Mouse (Mus musculus) forebrain, embryonic 10.5 days (tissue): ENCODE results near the gene Crispld2. TPM values are rescaled to one million over a fixed set of nuclear protein-coding genes. Genes with fewer than 3 reads are reported as not detected.

Experiments
- DNase-seq: peaks from one replicate; pipeline ENCODE4 v3.0.0-alpha.2; 2017; ENCODE audit warnings: low spot score; ENCODE audit errors: extremely low spot score
- H3K27ac ChIP-seq: fragments of 300-500 bp; sonication (generic); 2 replicates; pipeline ENCODE4 v1.5.1; 2016; ENCODE audit warnings: mild to moderate bottlenecking
- H3K27me3 ChIP-seq: fragments of 300-500 bp; sonication (generic); 2 replicates; pipeline ENCODE4 v1.6.1; 2016; ENCODE audit warnings: mild to moderate bottlenecking; ENCODE audit not compliant: poor library complexity, severe bottlenecking
- H3K36me3 ChIP-seq: fragments of 300-500 bp; sonication (generic); replicated peaks from 2 replicates; pipeline ENCODE4 v1.6.1; 2016; ENCODE audit warnings: mild to moderate bottlenecking, moderate library complexity
- H3K4me1 ChIP-seq: fragments of 300-500 bp; sonication (generic); 2 replicates; pipeline ENCODE4 v1.6.1; 2016
- H3K4me3 ChIP-seq: fragments of 300-500 bp; sonication (generic); 2 replicates; pipeline ENCODE4 v1.5.1; 2016; ENCODE audit warnings: mild to moderate bottlenecking, moderate library complexity
- H3K9me3 ChIP-seq: fragments of 300-500 bp; sonication (generic); 2 replicates; pipeline ENCODE4 v1.6.1; 2016; ENCODE audit warnings: mild to moderate bottlenecking, moderate library complexity
- WGBS: fragments of 180-500 bp; shearing (Covaris S2); methylation state at CpG from one replicate; pipeline ENCODE4 v1.1.7; 2016; 5-methylcytosine and 5-hydroxymethylcytosine counted together
- polyA plus RNA-seq: library from polyadenylated mRNA; unstranded; fragments of >200 nt; fragmentation: Nextera tagmentation; extraction: Ambion mirVana; gene quantifications from 2 replicates; pipeline ENCODE4 v1.2.1, GENCODE M21; 2016

Gene Crispld2
- polyA plus RNA-seq = 2.4 and 2.5 TPM in 2 replicates

- peak within 1 kb of the TSS; percentile 30; the same call in 1 of the 2 replicates for H3K27ac ChIP-seq
- peak within 1 kb of the TSS; percentile 51 for H3K4me3 ChIP-seq
- H3K9me3 ChIP-seq = no peaks in the 10 kb centered on the region
- peak; percentile 87 for DNase-seq
- no peaks in the 10 kb centered on the region for H3K36me3 ChIP-seq
- peaks cover 45% of the 10 kb centered on the region for H3K4me1 ChIP-seq
- H3K27me3 ChIP-seq = peaks cover 44% of the 10 kb centered on the region
- under 1% methylated on average over 25 of the region's 25 CpGs for WGBS
Observed at GRCm38 (mm10) chr8:119992249-119992648, at the start of gene Crispld2. Gene Crispld2 (plus strand): TSS chr8:119992438.

- Histone ChIP-seq H3K36me3 (peaks cover 100% of the 10 kb centered on the region), H3K4me1 (peaks cover 5% of the 10 kb centered on the region; the same call in 1 of the 2 replicates), H3K27me3 (no peaks in the 10 kb centered on the region), H3K27ac (no peak overlapping the region), H3K4me3 (no peak overlapping the region), H3K9me3 (no peaks in the 10 kb centered on the region)
- DNase-seq = no peak
- 90% methylated on average over 10 of the region's 10 CpGs for WGBS
Observed at GRCm38 (mm10) chr8:119943616-119944015, 48.6 kb upstream of the Crispld2 start.

GRCm38 (mm10) chr8:119944096-119944811 lies 48.0 kb upstream of the Crispld2 start:
- Histone ChIP-seq H3K36me3 (peaks cover 100% of the 10 kb centered on the region), H3K4me3 (no peak overlapping the region), H3K27me3 (no peaks in the 10 kb centered on the region), H3K9me3 (no peaks in the 10 kb centered on the region), H3K4me1 (peaks cover 9% of the 10 kb centered on the region; the same call in 1 of the 2 replicates), H3K27ac (no peak overlapping the region)
- WGBS = 72% methylated on average over 9 of the region's 9 CpGs
- peak; percentile 74 for DNase-seq

- no peak overlapping the region for H3K4me3 ChIP-seq
- no peaks in the 10 kb centered on the region for H3K9me3 ChIP-seq
- WGBS = 86% methylated on average over 8 of the region's 8 CpGs
- H3K27me3 ChIP-seq = no peaks in the 10 kb centered on the region
- DNase-seq = no peak
- H3K36me3 ChIP-seq = peaks cover 100% of the 10 kb centered on the region
- peaks cover 9% of the 10 kb centered on the region; the same call in 1 of the 2 replicates for H3K4me1 ChIP-seq
- no peak overlapping the region for H3K27ac ChIP-seq
Observed at GRCm38 (mm10) chr8:119946326-119946865, 45.8 kb upstream of the Crispld2 start.

GRCm38 (mm10) chr8:119947653-119948052 lies 44.6 kb upstream of the Crispld2 start:
- WGBS = 94% methylated on average over 19 of the region's 19 CpGs
- DNase-seq = no peak
- no peaks in the 10 kb centered on the region for H3K9me3 ChIP-seq
- H3K4me1 ChIP-seq = peaks cover 9% of the 10 kb centered on the region; the same call in 1 of the 2 replicates
- H3K4me3 ChIP-seq = no peak overlapping the region
- H3K27ac ChIP-seq = no peak overlapping the region
- H3K36me3 ChIP-seq = peaks cover 100% of the 10 kb centered on the region
- H3K27me3 ChIP-seq = no peaks in the 10 kb centered on the region

GRCm38 (mm10) chr8:119948340-119948739 lies 43.9 kb upstream of the Crispld2 start:
- H3K27ac ChIP-seq = no peak overlapping the region
- H3K36me3 ChIP-seq = peaks cover 100% of the 10 kb centered on the region
- no peaks in the 10 kb centered on the region for H3K9me3 ChIP-seq
- 91% methylated on average over 15 of the region's 15 CpGs for WGBS
- DNase-seq = no peak
- no peaks in the 10 kb centered on the region for H3K27me3 ChIP-seq
- H3K4me1 ChIP-seq = peaks cover 9% of the 10 kb centered on the region; the same call in 1 of the 2 replicates
- no peak overlapping the region for H3K4me3 ChIP-seq

GRCm38 (mm10) chr8:119952282-119952681 lies 40.0 kb upstream of the Crispld2 start:
- Histone ChIP-seq H3K4me3 (no peak overlapping the region), H3K27ac (no peak overlapping the region), H3K4me1 (peaks cover 9% of the 10 kb centered on the region; the same call in 1 of the 2 replicates), H3K27me3 (no peaks in the 10 kb centered on the region), H3K9me3 (no peaks in the 10 kb centered on the region), H3K36me3 (peaks cover 100% of the 10 kb centered on the region)
- DNase-seq = no peak
- WGBS = 87% methylated on average over 7 of the region's 7 CpGs

- DNase-seq = no peak
- WGBS = 81% methylated on average over 5 of the region's 5 CpGs
- H3K27me3 ChIP-seq = no peaks in the 10 kb centered on the region
- no peak overlapping the region for H3K4me3 ChIP-seq
- H3K27ac ChIP-seq = no peak overlapping the region
- peaks cover 100% of the 10 kb centered on the region for H3K36me3 ChIP-seq
- H3K9me3 ChIP-seq = no peaks in the 10 kb centered on the region
- peaks cover 9% of the 10 kb centered on the region; the same call in 1 of the 2 replicates for H3K4me1 ChIP-seq
Observed at GRCm38 (mm10) chr8:119952747-119953146, 39.5 kb upstream of the Crispld2 start.

- 95% methylated on average over 8 of the region's 8 CpGs for WGBS
- DNase-seq = no peak
- Histone ChIP-seq H3K9me3 (no peaks in the 10 kb centered on the region), H3K4me1 (peaks cover 3% of the 10 kb centered on the region), H3K27ac (no peak overlapping the region), H3K4me3 (no peak overlapping the region), H3K36me3 (peaks cover 87% of the 10 kb centered on the region), H3K27me3 (no peaks in the 10 kb centered on the region)
Observed at GRCm38 (mm10) chr8:119955333-119955732, 36.9 kb upstream of the Crispld2 start.

- Histone ChIP-seq H3K27ac (no peak overlapping the region), H3K9me3 (no peaks in the 10 kb centered on the region), H3K36me3 (peaks cover 59% of the 10 kb centered on the region), H3K27me3 (no peaks in the 10 kb centered on the region), H3K4me1 (peaks cover 10% of the 10 kb centered on the region), H3K4me3 (no peak overlapping the region)
- WGBS = 96% methylated on average over 10 of the region's 10 CpGs
- no peak for DNase-seq
Observed at GRCm38 (mm10) chr8:119958076-119958475, 34.2 kb upstream of the Crispld2 start.

GRCm38 (mm10) chr8:119960531-119961104 lies 31.6 kb upstream of the Crispld2 start:
- no peaks in the 10 kb centered on the region for H3K9me3 ChIP-seq
- peaks cover 34% of the 10 kb centered on the region for H3K36me3 ChIP-seq
- H3K4me3 ChIP-seq = no peak overlapping the region
- peaks cover 10% of the 10 kb centered on the region for H3K4me1 ChIP-seq
- DNase-seq = no peak
- 60% methylated on average over 5 of the region's 5 CpGs for whole genome bisulfite sequencing
- no peaks in the 10 kb centered on the region for H3K27me3 ChIP-seq
- peak overlapping the region; percentile 44 for H3K27ac ChIP-seq

- Histone ChIP-seq H3K36me3 (no peaks in the 10 kb centered on the region), H3K27me3 (no peaks in the 10 kb centered on the region), H3K4me1 (peaks cover 10% of the 10 kb centered on the region), H3K27ac (no peak overlapping the region), H3K4me3 (no peak overlapping the region), H3K9me3 (peaks cover 11% of the 10 kb centered on the region)
- DNase-seq = no peak
- WGBS = 87% methylated on average over 4 of the region's 4 CpGs
Observed at GRCm38 (mm10) chr8:119964859-119965258, 27.4 kb upstream of the Crispld2 start.

- WGBS = 82% methylated on average over 9 of the region's 9 CpGs
- Histone ChIP-seq H3K27ac (no peak overlapping the region), H3K4me1 (no peaks in the 10 kb centered on the region), H3K4me3 (no peak overlapping the region), H3K36me3 (no peaks in the 10 kb centered on the region), H3K9me3 (peaks cover 11% of the 10 kb centered on the region), H3K27me3 (no peaks in the 10 kb centered on the region)
- DNase-seq = no peak
Observed at GRCm38 (mm10) chr8:119967435-119967834, 24.8 kb upstream of the Crispld2 start.
